Mouse (Mus musculus): ENCODE results near the gene Cdh23. TPM values are rescaled to one million over a fixed set of nuclear protein-coding genes. Genes with fewer than 3 reads are reported as not detected.

Gene Cdh23
- polyA plus RNA-seq, 1 experiment = 2.1 TPM

GRCm38 (mm10) chr10:60262386-60262785 is 433.9 kb downstream of the Cdh23 start:
- no peak for DNase-seq (ENCODE audit: low read depth)

GRCm38 (mm10) chr10:60261530-60261929 is 434.8 kb downstream of the Cdh23 start:
- no peak for DNase-seq (ENCODE audit: low read depth)

- no peak for DNase-seq (ENCODE audit: low read depth)
Observed at GRCm38 (mm10) chr10:60260557-60261294, 435.6 kb downstream of the Cdh23 start.

- DNase-seq (ENCODE audit: low read depth) = no peak
Observed at GRCm38 (mm10) chr10:60257261-60257825, 438.9 kb downstream of the Cdh23 start.

DNA sequence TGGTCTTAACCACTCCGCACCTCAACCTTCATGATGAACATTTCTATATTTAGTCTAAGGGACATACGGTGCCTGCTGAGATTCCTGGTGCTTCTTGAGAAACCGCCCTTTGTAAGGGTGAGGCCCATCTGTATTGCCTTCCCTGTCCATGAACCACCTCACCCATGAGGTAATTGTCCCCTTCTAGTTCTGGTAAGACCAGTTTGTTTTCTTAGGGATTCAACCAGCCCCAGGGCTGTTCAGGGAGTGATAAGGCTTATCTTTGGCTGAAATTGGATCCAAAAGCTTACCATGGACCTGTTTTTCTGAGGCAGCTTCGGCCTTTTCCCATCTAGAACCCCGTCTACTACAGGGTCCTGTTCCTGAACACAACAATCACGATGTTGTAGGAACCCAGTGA is 440.2 kb downstream of the Cdh23 start:
- no peak for DNase-seq (ENCODE audit: low read depth)

Other genes with a start within 250 kb of the Cdh23 start
- gene Slc29a3, start 56.3 kb upstream of the Cdh23 start, polyA plus RNA-seq (2012; rRNA removed) = 24.4 and 42.2 TPM in 2 replicates
- gene Unc5b, start 135.1 kb upstream of the Cdh23 start, polyA plus RNA-seq (2012; rRNA removed) = 11.9 and 12.7 TPM in 2 replicates

Data from gonadal fat pad, adult 2 months (tissue).